Mouse (Mus musculus): ENCODE results near the gene Cnot11. TPM values are rescaled to one million over a fixed set of nuclear protein-coding genes. Genes with fewer than 3 reads are reported as not detected.
"Not testable (repeated sequence)": the region's sequence is repeated elsewhere in the genome, so short reads cannot be mapped to it uniquely, and the experiment has no call there.

Cnot11 gene
- total RNA-seq, 2 experiments from 2014 or later = 12.8 to 14.2 TPM

- no peak for DNase-seq
Measured at GRCm38 (mm10) chr1:39578446-39578845, 43.7 kb downstream of the Cnot11 start.

GRCm38 (mm10) chr1:39579139-39579538, 44.3 kb downstream of the Cnot11 start:
- peak in 1 of 2 experiments; percentile 51 for DNase-seq

GRCm38 (mm10) chr1:39581215-39581614, 46.4 kb downstream of the Cnot11 start:
- DNase-seq = no peak

GRCm38 (mm10) chr1:39583173-39583572, 48.4 kb downstream of the Cnot11 start:
- DNase-seq = no peak

GRCm38 (mm10) chr1:39585416-39585815, 50.6 kb downstream of the Cnot11 start:
- DNase-seq = no peak

- DNase-seq = no peak
Measured at GRCm38 (mm10) chr1:39590193-39590592, 55.4 kb downstream of the Cnot11 start.

GRCm38 (mm10) chr1:39591557-39591956, 56.8 kb downstream of the Cnot11 start:
- DNase-seq = not testable (repeated sequence)

GRCm38 (mm10) chr1:39592090-39592489, 57.3 kb downstream of the Cnot11 start:
- no peak for DNase-seq

GRCm38 (mm10) chr1:39593836-39594235, 59.0 kb downstream of the Cnot11 start:
- DNase-seq = no peak

Other genes with a start within 250 kb of the Cnot11 start
- 100 to 1,000 TPM; 431 to 565 TPM for gene Rpl31, start 167.2 kb upstream of the Cnot11 start, total RNA-seq (2021)
- 1 to 10 TPM; 4.6 to 6.3 TPM for gene Tbc1d8, start 56.2 kb upstream of the Cnot11 start, total RNA-seq (2021)
- gene Rnf149, start 42.4 kb downstream of the Cnot11 start, total RNA-seq (2021) = 10 to 100 TPM in 1 of 2 experiments, 1 to 10 TPM in 1; 8.6 to 10.8 TPM
- gene Creg2, start 116.5 kb downstream of the Cnot11 start, total RNA-seq (2021) = under 1 TPM in 1 of 2 experiments, not detected in 1; 0.05 TPM
- gene Rfx8, start 186.0 kb downstream of the Cnot11 start, total RNA-seq (2021) = under 1 TPM; 0.20 to 0.31 TPM